Mouse (Mus musculus) hematopoietic stem cell, adult 5-6 weeks (primary cell): ENCODE data around the gene Sgo1. TPM values are rescaled to one million over a fixed set of nuclear protein-coding genes. Genes with fewer than 3 reads are reported as not detected.
A peak's percentile ranks its signal among the peaks of the same experiment; 100 is the strongest.
"Not testable (repeated sequence)": the region's sequence is repeated elsewhere in the genome, so short reads cannot be mapped to it uniquely, and the experiment has no call there.

ENCODE experiments used
- ATAC-seq, 2 experiments: fragments of 125-278 bp in 1 of 2; replicated peaks in 1 of 2; 2 replicates each; pipeline ENCODE4 v1.8.0; 2016 to 2017; ENCODE audit warnings: inconsistent platforms in 2 of 2, mild to moderate bottlenecking in 2 of 2, moderate number of reproducible peaks in 2 of 2, low read depth in 1 of 2, moderate TSS enrichment in 1 of 2; ENCODE audit not compliant: low FRiP score in 2 of 2, poor library complexity in 2 of 2, severe bottlenecking in 2 of 2, insufficient read depth in 1 of 2, low TSS enrichment in 1 of 2
- total RNA-seq: library from RNA; stranded (forward); fragments of 172-1452, 232-1000 nt; gene quantifications from 2 replicates; pipeline ENCODE4 v1.2.3, GENCODE M21; 2017

Sgo1 gene
- total RNA-seq, result 27.9 and 103 TPM in 2 replicates

DNA sequence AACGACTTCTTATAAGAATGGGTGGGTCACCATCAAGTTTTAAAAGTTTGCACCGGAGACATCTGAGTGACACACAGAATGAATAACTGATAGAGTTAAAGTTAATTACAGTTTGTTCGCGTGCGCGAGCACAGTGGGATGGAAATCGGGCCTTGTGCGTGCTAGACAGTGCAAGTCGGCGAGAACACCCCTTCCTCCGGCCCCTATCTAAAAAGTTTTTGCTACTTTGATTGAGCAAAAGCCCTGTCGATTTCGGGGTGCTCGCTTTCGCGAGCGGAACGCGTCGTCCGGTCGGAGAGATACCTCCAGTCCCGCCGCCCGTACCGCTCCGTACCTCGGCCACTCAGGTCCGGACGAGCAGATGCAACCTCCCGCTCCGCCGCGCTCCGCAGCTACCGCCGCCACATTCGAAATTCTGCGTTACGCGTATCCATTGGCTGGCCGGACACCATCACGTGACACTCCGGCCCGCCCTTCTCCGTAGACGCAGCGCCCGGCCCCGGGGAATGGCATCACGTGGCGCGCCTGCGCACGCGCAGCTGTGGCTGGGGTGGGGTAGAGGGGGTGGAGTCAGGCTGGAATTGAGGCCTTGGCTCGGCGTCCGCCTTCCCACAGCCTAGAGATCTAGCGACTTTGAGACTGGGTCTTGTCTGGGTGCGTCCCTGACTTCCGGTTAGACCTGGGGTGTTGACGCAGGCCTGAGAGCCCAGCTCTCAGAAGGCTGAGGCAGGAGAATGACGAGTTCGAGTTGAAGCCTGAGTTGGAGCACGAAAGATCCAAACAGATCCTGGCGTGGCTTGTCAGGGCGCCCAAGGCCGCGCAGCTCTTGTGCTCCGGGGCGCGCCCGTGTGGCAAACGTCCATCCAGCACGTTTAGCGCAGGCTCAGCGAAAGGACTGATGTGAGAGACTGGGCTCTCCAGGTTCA lies at the start of gene Sgo1:
TSS of gene Sgo1 (minus strand) at position 457 of the 926 bp plus-strand sequence.
- ATAC-seq, result peak; percentile 87

- not testable (repeated sequence) for ATAC-seq
Observed at GRCm38 (mm10) chr17:53718916-53719315, 29.8 kb upstream of the Sgo1 start.

GRCm38 (mm10) chr17:53718474-53718873 lies 29.3 kb upstream of the Sgo1 start:
- ATAC-seq, result no peak

GRCm38 (mm10) chr17:53715161-53715560 lies 26.0 kb upstream of the Sgo1 start:
- ATAC-seq, result not testable (repeated sequence)

- ATAC-seq, result no peak
Observed at GRCm38 (mm10) chr17:53714453-53714852, 25.3 kb upstream of the Sgo1 start.

DNA sequence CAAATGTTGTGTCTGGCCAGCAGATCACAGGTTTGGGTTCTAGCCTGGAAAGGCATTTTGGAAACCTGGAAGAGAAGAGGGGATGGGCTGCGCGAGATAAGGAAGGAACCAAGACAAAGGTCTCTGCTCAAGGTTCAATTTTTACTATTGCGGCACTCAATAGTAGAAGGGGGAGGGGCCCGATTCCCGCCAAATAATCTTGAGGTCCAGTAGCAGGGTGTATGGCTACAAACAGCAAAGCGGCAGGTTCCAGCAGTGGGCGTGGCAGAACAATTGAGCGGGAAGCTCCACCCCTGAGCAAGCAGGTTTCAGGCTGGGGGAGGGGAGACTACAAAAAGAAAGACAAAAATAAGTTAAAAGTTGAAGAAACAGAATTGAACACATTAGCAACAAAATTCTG lies 8.4 kb upstream of the Sgo1 start:
- not testable (repeated sequence) for ATAC-seq

DNA sequence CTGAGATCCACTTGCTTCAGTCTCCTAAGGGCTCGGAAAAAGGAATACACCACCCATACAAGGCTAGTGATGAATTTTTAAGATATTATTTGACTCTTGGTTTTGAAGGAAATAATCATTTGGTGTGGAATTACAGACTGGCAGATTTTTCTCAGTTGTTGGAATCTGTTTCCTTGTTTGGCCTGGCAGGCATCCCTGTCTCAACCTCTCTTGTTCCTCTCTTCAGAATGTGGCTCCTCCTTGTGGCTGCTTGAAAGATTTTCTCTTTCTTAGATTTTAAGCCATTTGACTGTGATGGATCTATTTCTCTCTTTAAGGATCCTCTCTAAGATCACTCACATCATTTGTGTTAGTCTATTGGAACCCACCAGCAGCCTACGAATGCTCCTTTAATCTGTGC lies 4.9 kb upstream of the Sgo1 start:
- no peak for ATAC-seq

- ATAC-seq, result peak; percentile 47 to 51
Observed at GRCm38 (mm10) chr17:53689946-53690345, 813 bp upstream of the Sgo1 start.

DNA sequence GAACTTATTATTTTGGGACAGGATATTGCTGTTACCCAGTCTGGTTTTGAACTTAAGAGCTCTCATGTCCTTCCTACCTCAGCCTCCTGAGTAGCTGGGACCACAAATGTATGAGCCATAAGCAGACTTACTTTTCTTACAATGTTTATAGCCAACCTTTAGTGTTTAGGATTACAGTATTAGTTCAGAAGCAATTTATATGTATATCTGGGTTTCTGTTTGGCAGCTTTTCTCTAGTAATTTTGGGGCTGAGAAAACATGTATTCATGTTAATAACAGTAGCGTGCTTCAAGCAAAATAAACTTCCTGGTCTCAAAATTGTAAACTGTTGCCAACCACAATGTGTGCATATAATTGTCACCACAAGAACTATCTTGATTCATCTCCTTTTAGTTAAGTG lies 812 bp downstream of the Sgo1 start:
- no peak for ATAC-seq

DNA sequence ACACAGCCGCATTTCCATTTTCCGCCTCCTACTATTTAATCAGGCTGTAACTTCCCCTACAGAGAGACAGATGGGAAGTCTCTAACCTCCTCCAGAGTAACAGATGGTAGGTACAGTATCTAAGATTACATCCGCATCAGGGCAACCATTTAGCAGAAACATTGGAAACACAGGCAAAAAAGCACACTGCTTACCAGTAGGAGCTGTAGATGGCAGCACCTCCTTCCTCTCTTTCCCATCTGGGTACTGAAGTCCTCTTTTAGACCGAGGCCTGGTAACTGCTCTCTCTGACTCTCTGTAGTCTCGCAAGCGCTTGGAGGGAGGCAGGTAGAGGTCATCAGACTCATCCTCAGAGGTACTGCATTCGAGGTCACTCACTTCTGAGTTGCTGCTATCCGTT lies 10.4 kb downstream of the Sgo1 start:
- ATAC-seq, result peak; percentile 45 to 71

DNA sequence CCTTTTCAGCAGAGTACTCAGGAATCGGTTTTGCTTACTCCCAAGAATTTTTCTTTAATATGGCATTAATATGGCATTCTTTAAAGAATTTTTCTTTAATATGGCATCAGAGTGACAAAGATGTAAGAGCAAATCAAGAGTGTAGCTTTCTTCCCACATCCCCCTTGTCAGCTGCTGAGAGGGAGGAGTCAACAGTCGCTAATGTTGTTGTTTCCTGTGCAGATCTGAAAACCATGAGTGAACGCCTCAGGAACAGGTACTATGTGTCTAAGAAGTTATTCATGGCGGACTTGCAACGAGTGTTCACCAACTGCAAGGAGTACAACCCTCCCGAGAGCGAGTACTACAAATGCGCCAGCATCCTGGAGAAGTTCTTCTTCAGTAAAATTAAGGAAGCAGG lies 18.7 kb downstream of the Sgo1 start:
- no peak for ATAC-seq

DNA sequence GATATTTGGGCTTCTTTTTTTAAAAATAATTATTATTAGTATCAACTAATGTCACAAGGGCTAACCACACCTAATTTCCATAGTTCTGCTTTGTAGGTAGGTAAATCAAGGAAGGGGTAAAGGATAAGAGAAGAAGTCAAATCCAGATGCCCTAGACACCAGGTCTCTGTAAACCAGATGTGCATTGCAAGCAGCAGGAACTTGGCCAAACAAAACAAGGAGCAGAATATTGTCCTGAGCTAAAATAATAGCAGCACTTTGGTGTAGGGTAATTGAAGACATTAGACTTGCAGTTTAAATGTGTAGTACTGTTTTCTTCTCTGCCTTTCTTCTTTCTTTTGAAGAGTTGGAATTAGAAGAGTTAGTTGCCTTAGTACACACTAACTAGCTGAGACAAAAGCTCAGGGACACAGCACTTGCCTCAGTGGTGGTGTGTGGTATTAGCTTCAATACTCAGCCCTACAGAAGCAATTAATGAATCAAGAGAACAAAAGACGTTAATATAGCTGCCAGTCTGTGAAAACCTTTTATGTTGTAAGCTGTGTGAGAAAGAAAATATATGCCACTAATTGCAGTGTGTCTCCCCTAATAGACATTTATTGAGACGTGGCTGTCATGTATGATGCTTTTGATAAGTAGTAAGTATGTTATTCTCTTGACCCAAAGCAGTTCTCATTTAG lies 24.3 kb downstream of the Sgo1 start:
- ATAC-seq, result no peak

DNA sequence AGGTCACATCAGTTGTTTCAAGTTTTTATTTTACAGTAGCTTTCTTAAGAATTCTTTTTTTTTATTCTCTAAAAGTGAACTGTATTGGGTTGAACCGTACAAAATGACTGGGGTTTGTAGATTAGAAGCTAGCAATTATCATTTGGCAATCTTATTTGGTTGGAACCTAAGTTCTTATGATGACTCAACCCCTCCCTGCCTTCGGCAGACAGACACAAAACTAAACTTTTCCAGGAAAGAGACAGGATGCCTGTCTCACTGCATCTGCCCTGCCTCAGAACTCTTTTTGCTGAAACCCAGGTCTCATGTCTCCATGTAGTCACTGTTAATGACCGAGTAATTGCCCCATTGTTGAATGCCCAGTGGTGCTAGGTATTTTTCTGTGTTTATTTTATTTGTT lies 24.9 kb downstream of the Sgo1 start:
- no peak for ATAC-seq

DNA sequence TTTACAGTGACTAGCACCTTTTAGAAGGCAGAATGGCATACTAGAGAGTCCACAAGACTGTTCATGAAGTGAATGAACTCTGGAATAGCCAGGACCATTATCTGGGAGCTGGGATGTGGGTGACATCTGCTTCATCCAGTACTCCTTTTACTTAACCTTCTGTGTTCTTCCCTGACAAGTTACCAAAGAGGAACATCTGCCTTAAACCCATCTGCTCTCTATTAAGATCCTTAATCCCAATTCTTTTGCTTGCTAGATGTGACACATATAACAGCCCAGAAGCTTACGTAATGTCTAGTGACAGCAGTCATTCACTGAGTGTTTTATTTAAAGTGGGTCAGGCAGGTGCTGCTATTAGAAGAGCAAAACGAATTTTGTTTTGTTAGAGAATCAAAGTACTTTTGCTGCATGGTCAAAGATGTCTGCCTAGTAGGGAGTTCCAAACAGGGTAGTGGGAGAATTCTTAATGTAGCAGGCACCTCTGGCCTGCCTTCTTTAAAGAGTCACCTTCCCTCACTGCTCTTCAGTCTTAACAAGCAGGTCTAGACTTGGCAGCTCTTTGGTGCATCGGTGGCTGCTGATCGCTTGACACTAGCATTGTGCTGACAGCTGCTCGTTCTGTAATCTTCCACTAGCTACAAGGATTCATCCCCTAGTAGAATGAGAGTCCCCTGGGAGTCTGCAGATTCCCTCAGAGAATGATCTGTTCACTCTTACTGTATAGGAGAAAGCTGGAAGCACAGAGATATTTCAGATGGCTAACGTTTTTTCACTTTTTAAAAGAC lies 27.9 kb downstream of the Sgo1 start:
- ATAC-seq, result no peak

GRCm38 (mm10) chr17:53659738-53660137 lies 29.4 kb downstream of the Sgo1 start:
- ATAC-seq, result no peak

DNA sequence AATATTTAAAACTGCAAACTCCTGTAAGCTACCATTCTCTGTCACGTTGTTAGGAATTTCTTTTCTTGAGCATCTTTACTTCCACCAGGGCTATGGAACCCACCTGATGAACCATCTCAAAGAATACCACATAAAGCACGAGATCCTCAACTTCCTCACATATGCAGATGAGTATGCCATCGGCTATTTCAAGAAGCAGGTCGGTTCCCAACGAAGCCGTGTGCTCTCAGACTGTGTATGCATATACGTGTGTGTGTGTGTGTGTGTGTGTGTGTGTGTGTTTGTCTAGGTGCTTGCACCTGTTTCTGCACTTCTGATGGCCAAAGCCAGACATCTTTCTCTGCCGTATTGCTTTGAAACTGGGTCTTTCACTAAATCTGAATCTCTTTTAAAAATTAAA lies 29.9 kb downstream of the Sgo1 start:
- ATAC-seq, result no peak

DNA sequence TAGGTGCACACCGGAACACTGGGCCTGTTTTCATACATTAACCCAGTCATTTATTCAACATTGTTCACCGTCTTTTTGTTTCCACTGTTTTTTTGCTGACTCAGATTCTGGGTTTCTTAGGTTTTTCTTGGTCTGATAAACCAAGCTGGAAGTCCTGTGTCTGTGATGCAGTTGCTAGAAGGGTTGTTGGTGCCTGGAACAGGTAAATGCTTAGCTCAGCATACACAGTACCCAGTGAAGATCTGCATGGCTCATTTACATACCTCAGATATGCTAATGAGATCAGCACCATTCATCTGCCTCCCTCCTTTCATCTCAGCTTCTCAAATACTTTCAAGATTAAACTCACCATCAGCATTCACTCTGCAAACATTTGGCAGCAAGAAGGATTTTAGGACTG lies 30.5 kb downstream of the Sgo1 start:
- no peak for ATAC-seq

DNA sequence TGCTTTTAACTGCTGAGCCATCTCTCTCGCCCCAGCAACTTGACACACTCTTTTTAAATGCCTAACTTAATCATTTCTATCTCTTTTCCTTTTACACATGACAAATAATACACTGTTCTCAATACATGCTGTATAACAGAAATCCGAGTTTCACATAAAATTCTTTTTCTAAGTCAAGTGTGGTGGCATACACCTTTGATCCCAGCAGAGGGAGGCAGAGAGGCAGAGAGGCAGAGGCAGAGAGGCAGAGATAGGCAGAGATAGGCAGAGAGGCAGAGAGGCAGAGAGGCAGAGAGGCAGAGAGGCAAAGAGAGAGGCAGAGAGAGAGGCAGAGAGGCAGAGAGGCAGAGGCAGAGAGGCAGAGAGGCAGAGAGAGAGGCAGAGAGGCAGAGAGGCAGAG lies 31.7 kb downstream of the Sgo1 start:
- ATAC-seq, result peak in 1 of 2 experiments; percentile 60; a peak in 1 of 4 replicates
